Mouse (Mus musculus): ENCODE results near the gene Rnaseh2a.
A peak's percentile ranks its signal among the peaks of the same experiment; 100 is the strongest.

Gene Rnaseh2a

GRCm38 (mm10) chr8:84965731-84966291, 3.8 kb downstream of the Rnaseh2a start:
- peak; percentile 95 to 97 for DNase-seq

DNA sequence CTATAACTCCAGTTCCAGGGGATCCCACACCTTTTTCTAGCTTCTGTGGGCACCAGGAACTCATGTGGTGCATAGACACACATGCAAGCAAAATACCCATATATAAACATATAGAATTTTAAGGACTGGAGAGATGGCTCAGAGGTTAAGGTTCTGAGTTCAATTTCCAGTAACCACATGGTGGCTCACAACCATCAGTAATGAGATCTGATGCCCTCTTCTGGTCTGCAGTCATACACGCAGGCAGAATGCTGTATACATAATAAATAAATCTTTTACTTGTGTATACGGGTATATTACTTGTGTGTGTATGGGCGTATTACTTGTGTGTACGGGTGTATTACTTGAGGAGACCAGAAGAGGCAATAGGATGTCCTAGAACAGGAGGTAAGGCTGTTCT, 5.6 kb downstream of the Rnaseh2a start:
- DNase-seq, result no peak

- DNase-seq, result no peak
Observed at GRCm38 (mm10) chr8:84959811-84960210, 9.8 kb downstream of the Rnaseh2a start.

DNA sequence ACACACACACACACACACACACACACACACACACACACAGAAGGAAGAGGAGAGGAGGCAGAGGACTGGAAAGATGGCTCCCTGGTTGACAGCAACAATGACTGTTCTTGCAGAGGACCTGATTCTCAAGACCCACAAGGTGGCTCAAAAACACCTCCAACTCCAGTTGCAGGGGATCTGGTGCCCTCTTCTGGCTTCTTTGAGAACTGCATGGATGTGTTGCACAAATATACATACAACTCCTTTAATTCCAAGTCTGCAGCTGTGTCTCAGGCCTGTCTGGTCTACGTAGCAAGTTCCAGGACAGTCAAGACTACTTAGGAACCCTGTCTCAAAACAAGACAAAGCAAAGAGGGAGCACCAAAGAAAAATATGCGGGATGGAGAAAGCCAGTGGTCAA, 12.8 kb downstream of the Rnaseh2a start:
- DNase-seq, result peak; percentile 52 to 67

DNA sequence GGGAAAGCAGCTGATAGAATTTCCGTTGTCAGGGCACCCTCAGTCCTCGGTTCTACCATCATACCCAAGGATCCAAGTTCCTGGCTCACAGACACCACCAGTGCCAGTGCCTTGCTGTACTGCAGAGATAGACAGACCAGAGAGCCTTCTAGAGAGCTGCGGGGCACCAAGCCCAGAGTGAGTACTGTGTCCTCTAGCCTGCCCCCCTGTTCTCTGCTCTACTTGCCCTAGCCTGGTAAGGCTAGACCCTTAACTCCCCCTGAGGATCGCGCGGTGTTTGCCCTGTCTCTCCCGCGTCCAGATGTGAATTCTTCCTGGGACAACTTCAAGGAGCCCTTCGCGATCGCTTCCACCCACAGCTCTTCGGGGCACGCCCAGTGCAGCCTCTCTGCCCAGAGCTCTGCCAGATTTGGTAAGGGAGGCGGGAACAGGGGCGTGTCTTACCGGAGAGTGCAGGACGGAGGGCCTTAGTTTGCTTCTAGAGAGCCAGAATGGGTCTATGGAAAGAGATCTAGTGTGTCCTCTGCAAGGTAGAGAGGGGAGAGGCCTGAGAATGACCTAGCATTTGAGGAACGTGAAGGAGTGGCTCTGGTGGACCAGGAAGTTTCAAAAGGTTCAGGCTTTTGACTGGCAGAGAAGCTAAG, 16.8 kb downstream of the Rnaseh2a start:
- DNase-seq, result peak; percentile 80 to 82

DNA sequence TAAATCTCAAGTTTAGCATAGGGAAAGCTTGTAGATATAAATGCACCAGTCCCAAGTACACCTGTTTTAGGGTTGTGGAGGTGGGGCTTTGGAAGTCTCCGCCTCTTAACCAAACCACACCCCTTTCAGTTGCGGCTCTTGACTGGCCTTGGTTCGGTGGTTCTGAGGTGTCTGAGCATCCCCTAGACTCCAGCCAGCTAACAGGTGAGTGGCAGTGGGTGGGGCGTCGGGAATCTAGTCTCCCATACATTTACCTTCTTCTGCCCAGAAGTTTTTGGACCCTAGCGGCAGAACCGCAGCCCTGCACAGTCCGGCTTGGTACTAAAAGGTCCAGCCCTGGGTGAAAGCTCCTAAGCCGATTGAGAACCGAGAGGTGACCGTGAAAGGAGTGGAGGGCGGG, 19.8 kb downstream of the Rnaseh2a start:
- no peak for DNase-seq

DNA sequence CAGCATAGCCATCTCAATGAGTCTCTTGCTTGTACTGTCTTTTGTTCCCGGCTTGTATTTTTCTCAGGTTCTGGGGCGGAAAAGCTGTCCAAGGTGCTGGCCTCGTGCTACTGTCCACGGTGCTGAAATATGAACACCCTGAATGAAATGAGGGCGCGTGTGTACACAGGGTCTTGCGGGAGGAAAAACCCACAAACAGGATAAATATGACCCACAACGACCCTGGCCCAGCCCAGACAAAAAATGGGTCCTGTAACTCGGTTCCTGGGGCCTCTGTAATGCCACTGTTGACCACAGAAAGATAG, 22.4 kb downstream of the Rnaseh2a start:
- no peak for DNase-seq

GRCm38 (mm10) chr8:84946528-84947240, 22.9 kb downstream of the Rnaseh2a start, which contains the start of gene Rtbdn:
TSS of gene Rtbdn (plus strand) at chr8:84946991.
- no peak for DNase-seq

DNA sequence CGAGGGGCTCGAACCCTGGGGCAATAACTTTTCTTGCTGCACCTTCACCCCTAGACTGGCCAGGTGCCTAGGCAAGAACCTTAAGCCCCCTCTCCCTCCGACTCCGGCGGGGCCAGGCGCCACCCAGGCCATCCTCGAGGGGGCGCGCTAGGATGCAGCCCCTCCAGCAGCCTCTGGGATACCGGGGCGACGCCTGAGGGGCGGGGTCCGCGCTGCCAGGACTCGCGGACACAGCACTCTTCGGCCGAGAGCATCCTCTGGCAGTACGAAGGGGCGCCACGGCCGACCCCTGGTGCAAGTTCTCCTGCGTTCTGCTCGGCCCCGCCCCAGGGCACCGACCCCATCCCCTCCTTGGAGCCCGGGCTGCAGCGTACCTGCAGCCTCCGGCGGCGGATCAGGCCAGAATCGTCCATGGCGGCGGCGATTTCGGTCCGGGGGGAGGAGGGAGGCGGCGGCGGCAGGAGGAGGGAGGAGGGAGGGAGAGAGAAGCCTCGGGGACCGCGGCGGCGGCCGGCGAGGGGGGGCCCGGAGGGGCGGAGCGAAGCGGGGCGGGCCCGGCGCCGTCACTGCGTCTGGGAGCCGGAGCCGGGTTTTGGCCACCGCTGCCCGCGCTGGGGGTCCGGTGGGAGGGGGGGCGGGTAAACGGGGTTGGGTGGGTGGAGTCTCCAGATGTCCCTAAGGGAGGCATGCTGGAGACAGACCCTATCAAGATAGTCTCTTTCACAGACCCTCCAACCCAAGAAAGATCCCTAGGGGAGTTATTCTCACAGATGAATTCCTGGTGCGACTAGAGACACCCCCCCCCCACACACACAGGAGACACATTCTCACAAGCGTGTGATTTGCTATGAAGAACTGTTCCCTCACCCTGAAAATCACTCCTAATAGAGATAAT, 23.7 kb downstream of the Rnaseh2a start:
- DNase-seq, result no peak

DNA sequence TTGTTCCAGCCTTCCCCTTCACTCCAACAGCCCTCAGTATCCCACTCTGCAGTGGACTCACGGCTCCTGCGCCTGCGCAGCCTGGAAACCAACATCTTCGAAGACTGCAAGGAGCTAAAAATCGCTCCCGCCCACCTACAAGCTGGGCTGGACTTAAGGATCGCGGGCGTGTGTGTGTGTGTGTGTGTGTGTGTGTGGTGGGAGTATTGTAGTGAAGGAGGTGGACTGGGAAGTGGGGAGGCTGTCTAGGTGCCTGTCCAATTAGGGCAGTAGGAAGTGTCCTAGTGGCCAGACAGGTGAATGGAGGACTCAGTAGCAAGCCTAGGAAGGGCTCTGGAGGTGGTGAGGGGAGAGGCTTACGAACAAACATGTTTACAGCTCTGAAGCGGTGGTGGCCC, 24.3 kb downstream of the Rnaseh2a start:
- no peak for DNase-seq

DNA sequence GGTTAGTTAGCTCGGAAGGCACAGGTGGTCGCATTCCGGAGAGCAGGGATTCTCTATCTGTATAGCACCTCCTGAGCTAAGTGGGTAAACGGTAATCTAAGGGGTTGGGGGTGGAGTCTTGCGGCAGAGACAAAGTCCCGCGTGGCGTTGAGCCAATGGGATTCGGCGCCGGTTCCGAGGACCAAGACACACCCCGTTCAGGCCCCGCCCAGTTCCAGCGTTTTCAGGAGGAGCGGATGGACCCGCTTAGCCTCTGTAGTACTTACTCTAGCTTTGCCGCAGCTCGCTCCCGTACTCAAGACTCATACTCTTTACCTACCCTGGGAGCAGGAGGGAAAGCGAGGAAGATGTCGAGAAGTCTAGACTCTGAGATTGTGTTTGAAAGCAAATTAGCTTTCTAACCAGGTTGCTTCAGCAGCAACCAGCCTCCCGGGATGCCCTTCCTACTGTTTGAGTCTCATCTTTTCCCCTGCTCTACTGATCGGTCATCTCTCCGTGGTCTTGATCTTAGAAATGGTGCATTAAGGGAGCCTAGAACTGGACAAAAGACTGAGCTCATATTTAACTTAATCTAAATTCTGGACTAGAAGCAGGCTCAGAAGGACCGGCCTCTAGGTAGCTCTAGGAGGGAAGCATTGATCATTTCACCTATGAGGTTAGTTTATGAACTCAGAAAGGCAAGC, 24.9 kb downstream of the Rnaseh2a start:
- DNase-seq, result peak in 1 of 2 experiments; percentile 33

- DNase-seq, result no peak
Observed at GRCm38 (mm10) chr8:84943699-84944098, 25.9 kb downstream of the Rnaseh2a start.

DNA sequence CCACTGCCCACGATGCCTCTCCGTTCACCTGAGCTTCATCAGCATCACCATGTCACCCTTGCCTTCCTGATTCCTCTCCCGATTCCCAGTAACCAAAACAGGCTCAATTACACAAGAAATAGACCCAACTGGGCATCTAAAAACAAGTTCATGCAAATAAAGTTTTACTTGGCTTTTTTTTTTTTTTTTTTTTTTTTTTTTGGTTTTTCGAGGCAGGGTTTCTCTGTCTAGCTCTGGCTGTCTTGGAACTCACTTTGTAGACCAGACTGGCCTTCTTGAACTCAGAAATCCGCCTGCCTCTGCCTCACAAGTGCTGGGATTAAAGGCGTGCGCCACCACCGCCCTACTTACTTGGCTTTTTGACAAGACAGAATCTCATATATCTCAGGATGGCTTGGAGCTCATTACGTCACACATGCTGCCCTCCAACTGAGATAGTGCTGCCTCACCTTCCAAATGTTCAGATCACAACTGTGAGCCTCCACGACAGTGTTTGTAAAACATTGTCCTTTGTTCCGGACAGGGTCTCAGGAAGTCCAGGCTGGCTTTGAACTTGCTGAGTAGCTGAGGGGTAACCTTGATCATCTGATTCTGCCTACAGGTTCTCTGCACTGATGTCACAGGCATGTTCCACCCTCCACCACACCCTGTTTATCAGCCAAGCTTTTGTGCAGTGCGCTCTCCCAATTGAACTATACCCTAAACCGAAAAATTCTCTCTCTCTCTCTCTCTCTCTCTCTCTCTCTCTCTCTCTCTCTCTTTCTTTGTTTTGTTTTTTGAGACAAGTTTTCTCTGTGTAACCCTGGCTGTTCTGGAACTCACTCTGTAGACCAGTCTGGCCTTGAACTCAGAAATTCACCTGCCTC, 31.7 kb downstream of the Rnaseh2a start:
- DNase-seq, result no peak

GRCm38 (mm10) chr8:84936962-84937546, 32.5 kb downstream of the Rnaseh2a start, which contains the start of gene Mast1:
TSS of gene Mast1 (minus strand) at chr8:84937359.
- DNase-seq, result peak; percentile 34 to 43

DNA sequence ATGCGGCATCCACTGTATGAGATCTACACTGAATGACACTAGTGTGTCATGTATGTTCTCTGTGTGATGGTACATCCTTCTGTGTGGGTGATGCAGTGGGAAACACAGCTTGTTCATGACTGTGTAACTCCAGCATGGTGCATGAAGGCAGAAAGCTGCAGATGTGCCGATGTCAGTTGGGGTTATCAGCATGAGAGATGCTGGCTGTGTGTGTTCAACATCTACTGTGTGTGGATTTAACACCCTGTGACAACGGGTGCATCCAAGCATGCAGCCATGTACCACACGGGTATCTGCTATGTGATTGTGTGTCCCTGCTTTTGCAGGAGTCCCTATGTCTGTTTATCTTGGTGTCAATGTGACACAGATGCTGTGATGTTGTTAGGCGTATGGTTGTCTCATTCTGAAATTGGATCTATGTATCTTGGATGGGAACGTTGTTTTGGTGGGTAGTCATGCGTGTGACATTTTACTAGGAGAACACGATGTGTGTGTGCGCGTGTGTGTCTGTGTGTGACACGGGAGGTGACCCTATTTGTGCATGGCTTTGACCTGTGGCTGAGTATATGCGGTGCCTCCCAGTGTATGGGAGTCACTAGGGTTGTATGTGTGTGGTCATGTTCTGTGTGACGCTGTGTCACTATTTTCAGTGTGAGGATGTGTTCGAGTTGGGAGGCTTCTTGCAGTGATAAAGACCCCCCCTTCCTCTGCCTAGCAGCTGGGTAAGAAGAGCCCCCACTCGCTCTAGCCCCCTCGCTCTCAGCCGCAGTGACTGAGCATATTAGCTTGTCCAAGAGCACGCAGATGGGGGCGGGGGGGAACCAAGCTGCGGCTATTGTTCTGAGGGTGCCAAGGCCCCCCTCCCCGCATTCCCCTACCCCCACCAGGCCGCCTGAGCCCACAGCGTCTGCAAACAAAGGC, 33.3 kb downstream of the Rnaseh2a start:
- no peak for DNase-seq

GRCm38 (mm10) chr8:84935489-84935888, 34.1 kb downstream of the Rnaseh2a start:
- no peak for DNase-seq

GRCm38 (mm10) chr8:84934860-84935259, 34.7 kb downstream of the Rnaseh2a start:
- DNase-seq, result no peak

GRCm38 (mm10) chr8:84933767-84934559, 35.6 kb downstream of the Rnaseh2a start:
- no peak for DNase-seq

GRCm38 (mm10) chr8:84930582-84930981, 39.0 kb downstream of the Rnaseh2a start:
- no peak for DNase-seq
